Mouse (Mus musculus): Measurements from ENCODE around the gene Tmem184c. TPM values are rescaled to one million over a fixed set of nuclear protein-coding genes. Genes with fewer than 3 reads are reported as not detected.

The Tmem184c gene
- polyA plus RNA-seq, 1 experiment from 2014 or later = 24.6 TPM

DNA sequence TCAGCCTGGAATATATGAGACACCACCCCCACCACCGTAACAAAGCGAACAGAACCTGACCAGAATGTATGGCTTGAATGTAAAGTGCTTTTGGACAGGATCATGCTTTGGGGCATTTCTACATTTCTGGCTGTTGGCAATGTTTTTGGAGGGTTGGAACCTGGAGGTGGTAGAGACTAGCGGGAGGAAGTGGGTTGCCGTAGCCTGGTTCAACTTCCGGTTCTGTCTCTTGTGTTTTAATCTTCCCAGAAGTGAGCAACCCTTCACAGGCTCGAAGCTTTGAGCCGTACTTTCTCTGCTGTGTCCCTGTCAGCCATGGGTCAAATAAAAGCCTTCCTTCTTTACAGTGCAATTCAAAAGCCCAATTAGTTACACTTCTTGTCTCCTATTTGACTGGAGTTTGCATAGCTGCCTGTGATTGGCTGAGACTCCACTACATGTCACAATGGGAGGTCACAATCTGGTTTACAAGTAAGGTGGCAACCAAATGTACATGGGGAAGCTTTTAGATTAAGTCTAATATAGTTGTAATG, 13.2 kb upstream of the Tmem184c start:
- ATAC-seq (ENCODE audit: insufficient number of reproducible peaks, low FRiP score) = no peak
- 83% methylated on average over 7 of the region's 7 CpGs for WGBS
- H3K4me3 ChIP-seq = no peak overlapping the region

DNA sequence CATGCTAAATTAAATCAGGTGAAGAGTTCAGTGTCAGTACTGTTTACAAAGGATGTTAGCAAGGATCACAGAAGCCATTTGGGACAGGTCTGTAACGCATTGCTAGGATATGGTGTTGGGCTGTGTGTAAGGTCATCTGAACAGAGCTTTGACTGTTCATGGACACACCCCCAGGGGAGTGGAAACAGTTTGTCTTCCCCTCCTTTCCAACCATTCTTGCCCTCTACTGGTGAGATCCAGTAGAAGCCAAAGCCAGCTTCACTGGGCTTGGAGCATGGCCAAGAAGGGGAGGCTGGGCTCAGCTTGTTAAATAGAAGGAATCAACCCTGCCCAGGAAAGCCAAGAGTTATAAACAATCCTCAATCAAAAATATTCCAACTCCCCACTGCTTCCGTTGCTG, 7.4 kb upstream of the Tmem184c start:
- Histone ChIP-seq H3K4me3 (no peak overlapping the region), H3K4me2 (no peak overlapping the region), H3K27me3 (replicated peaks) (peaks cover 4% of the 10 kb centered on the region; the same call in 1 of the 2 replicates), H3K9ac (no peak overlapping the region), H3K9me3 (replicated peaks) (no peaks in the 10 kb centered on the region), H3K4me1 (replicated peaks) (no peaks in the 10 kb centered on the region), H3K36me3 (no peaks in the 10 kb centered on the region), H3K27ac (ENCODE audit: poor library complexity, severe bottlenecking) (no peak overlapping the region)
- 55% methylated on average over 2 of the region's 2 CpGs for WGBS
- ATAC-seq (ENCODE audit: insufficient number of reproducible peaks, low FRiP score) = peak; percentile 51; the same call in 1 of the 2 replicates

More for the DNA sequence above, 13.2 kb upstream of the Tmem184c start:
- H3K27ac ChIP-seq (ENCODE audit: poor library complexity, severe bottlenecking) = no peak overlapping the region
- no peaks in the 10 kb centered on the region for H3K4me1 ChIP-seq (replicated peaks)
- H3K36me3 ChIP-seq = no peaks in the 10 kb centered on the region
- no peak overlapping the region for H3K4me2 ChIP-seq
- H3K9ac ChIP-seq = no peak overlapping the region
- H3K27me3 ChIP-seq (replicated peaks) = peaks cover 4% of the 10 kb centered on the region; the same call in 1 of the 2 replicates
- H3K9me3 ChIP-seq (replicated peaks) = no peaks in the 10 kb centered on the region

DNA sequence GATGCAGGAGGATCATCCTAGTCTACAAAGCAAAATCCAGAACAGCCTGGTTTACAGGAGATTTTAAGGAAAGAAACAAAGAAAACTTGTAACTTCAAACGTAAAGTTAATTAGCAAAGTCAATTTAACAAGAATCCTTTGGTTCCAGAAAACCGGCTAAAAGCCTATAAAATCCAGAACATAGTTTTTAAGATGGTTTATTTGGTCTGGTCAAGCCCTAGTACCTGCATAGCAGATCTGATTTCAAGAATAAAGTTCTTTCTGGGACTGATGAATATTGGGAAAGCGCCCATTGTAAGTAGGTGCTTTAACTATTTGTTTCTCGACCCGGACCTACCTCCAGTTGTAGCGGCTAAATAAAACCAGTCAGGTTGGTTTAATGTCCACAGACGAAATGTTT, 877 bp downstream of the Tmem184c start:
- Histone ChIP-seq H3K9me3 (replicated peaks) (no peaks in the 10 kb centered on the region), H3K4me1 (replicated peaks) (0 out of 2 replicates have a peak, but pooled peaks cover 5% of the 10 kb centered on the region), H3K9ac (peak overlapping the region; percentile 68; the same call in 1 of the 2 replicates), H3K27ac (ENCODE audit: poor library complexity, severe bottlenecking) (no peak overlapping the region), H3K4me2 (peak overlapping the region; percentile 84), H3K36me3 (peaks cover 6% of the 10 kb centered on the region; the same call in 1 of the 2 replicates), H3K27me3 (replicated peaks) (no peaks in the 10 kb centered on the region), H3K4me3 (peak overlapping the region; percentile 63)
- ATAC-seq (ENCODE audit: insufficient number of reproducible peaks, low FRiP score) = no peak
- 18% methylated on average over 7 of the region's 7 CpGs for WGBS

DNA sequence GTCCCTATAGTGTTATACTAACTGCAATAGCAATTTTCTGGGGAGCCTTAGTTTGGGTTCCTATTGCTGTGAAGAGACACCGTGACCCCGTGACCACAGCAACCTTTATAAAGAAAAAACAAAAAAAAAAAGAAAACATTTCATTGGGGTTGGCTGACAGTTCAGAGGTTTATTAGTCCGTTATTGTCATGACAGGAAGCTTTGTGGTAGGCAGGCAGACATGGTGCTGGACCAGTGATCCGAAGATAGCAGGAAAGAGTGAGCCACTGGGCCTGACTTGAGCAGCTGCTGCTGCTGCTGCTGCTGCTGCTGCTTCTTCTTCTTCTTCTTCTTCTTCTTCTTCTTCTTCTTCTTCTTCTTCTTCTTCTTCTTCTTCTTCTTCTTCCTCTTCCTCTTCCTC, 26.3 kb downstream of the Tmem184c start:
- no peaks in the 10 kb centered on the region for H3K27me3 ChIP-seq (replicated peaks)
- no peaks in the 10 kb centered on the region for H3K4me1 ChIP-seq (replicated peaks)
- H3K9me3 ChIP-seq (replicated peaks) = no peaks in the 10 kb centered on the region
- no peak overlapping the region for H3K9ac ChIP-seq
- no peak overlapping the region for H3K4me3 ChIP-seq
- 82% methylated on average over 4 of the region's 4 CpGs for WGBS
- ATAC-seq (ENCODE audit: insufficient number of reproducible peaks, low FRiP score) = no peak
- H3K36me3 ChIP-seq = peaks cover 32% of the 10 kb centered on the region
- H3K4me2 ChIP-seq = no peak overlapping the region
- H3K27ac ChIP-seq (ENCODE audit: poor library complexity, severe bottlenecking) = no peak overlapping the region

DNA sequence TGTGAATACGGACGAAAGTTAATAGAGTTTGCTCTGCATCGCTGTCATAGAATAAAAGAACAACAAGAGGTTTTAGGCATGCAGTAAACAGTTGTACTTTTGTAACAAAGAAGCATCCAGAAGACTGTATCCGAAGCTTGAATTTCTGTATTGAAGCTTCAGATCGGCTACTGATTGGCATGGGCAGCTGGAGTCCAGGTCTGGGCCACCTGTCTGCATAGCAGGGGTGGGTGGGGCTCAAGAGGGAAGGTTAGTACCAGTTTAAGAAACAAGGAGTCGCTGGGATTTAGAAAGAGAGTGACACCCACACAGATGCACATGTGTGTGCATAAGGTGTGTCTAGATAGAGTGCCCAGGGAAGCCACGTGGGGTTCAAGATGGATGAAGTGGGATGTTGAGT, 32.8 kb downstream of the Tmem184c start:
- Histone ChIP-seq H3K9ac (no peak overlapping the region), H3K36me3 (peaks cover 58% of the 10 kb centered on the region), H3K27me3 (replicated peaks) (no peaks in the 10 kb centered on the region), H3K27ac (ENCODE audit: poor library complexity, severe bottlenecking) (no peak overlapping the region), H3K4me3 (no peak overlapping the region), H3K4me1 (replicated peaks) (peaks cover 5% of the 10 kb centered on the region), H3K9me3 (replicated peaks) (no peaks in the 10 kb centered on the region), H3K4me2 (no peak overlapping the region)
- WGBS = 92% methylated on average over 7 of the region's 7 CpGs
- no peak for ATAC-seq (ENCODE audit: insufficient number of reproducible peaks, low FRiP score)

DNA sequence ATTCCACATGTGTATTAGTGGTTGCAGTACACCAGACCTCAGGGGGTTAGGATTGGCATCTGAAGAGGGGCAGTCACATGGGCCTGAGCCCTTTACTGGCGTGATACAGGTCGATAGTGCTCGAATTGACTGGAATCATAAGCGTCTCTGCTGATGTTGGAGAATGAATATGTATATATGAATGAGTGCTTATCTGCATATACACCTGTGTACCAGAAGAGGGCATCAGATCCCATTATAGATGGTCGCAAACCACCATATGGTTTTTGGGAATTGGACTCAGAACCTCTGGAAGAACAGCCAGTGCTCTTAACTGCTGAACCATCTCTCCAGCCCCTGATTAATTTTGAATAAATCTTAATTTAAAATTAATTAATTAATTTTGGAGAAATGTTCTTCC, 36.3 kb downstream of the Tmem184c start:
- H3K36me3 ChIP-seq = peaks cover 47% of the 10 kb centered on the region
- H3K4me1 ChIP-seq (replicated peaks) = peaks cover 5% of the 10 kb centered on the region
- H3K4me3 ChIP-seq = no peak overlapping the region
- H3K27ac ChIP-seq (ENCODE audit: poor library complexity, severe bottlenecking) = no peak overlapping the region
- ATAC-seq (ENCODE audit: insufficient number of reproducible peaks, low FRiP score) = no peak
- no peak overlapping the region for H3K9ac ChIP-seq
- WGBS = 81% methylated on average over 5 of the region's 5 CpGs
- H3K4me2 ChIP-seq = no peak overlapping the region
- no peaks in the 10 kb centered on the region for H3K9me3 ChIP-seq (replicated peaks)
- no peaks in the 10 kb centered on the region for H3K27me3 ChIP-seq (replicated peaks)

DNA sequence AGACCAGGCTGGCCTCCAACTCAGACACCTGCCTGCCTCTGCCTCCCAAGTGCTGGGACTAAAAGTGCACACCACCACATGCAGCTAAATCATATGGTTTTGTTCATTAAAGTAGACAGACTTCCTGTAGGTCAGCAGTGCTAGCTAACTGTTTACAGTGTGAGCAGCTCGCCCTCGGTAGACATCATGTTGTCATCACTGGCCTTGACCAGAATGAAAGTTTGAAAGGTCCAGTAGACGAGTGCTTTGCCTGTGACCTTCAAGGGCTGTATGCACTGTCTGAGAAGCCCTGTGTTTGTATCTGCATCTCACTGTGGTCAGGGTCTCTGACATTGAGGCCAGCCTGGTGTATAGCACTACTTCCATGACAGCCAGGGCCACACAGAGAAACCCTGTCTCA, 49.1 kb downstream of the Tmem184c start:
- H3K27me3 ChIP-seq (replicated peaks) = no peaks in the 10 kb centered on the region
- no peaks in the 10 kb centered on the region for H3K9me3 ChIP-seq (replicated peaks)
- no peaks in the 10 kb centered on the region for H3K4me1 ChIP-seq (replicated peaks)
- ATAC-seq (ENCODE audit: insufficient number of reproducible peaks, low FRiP score) = no peak
- H3K36me3 ChIP-seq = peaks cover 80% of the 10 kb centered on the region
- H3K4me2 ChIP-seq = no peak overlapping the region
- H3K9ac ChIP-seq = no peak overlapping the region
- 82% methylated on average over 3 of the region's 3 CpGs for WGBS
- no peak overlapping the region for H3K27ac ChIP-seq (ENCODE audit: poor library complexity, severe bottlenecking)
- H3K4me3 ChIP-seq = no peak overlapping the region

DNA sequence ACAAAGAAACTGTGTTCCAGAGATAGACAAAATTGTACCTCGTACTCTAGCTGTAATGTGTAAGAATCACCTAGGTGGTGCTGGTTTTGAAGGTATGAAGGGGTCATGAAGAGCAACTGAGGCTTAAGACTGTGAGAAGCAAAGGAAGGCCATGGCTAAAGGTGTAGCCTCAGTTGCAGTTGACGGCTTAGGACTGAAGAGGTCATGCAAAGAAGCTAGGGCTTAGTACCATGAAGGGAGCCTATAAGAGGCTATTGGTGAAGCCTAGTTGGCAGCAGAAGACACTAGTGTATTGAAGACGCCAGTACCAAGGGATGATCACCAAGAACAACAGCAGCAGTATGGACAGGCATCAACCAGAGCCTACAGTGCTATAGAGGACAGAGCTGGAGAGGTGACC, 58.0 kb downstream of the Tmem184c start:
- Histone ChIP-seq H3K27me3 (replicated peaks) (no peaks in the 10 kb centered on the region), H3K4me3 (no peak overlapping the region), H3K4me2 (no peak overlapping the region), H3K4me1 (replicated peaks) (peaks cover 6% of the 10 kb centered on the region; the same call in 1 of the 2 replicates), H3K9me3 (replicated peaks) (no peaks in the 10 kb centered on the region), H3K27ac (ENCODE audit: poor library complexity, severe bottlenecking) (no peak overlapping the region), H3K9ac (no peak overlapping the region), H3K36me3 (peaks cover 55% of the 10 kb centered on the region)
- no peak for ATAC-seq (ENCODE audit: insufficient number of reproducible peaks, low FRiP score)
- WGBS = 94% methylated on average over 3 of the region's 3 CpGs

DNA sequence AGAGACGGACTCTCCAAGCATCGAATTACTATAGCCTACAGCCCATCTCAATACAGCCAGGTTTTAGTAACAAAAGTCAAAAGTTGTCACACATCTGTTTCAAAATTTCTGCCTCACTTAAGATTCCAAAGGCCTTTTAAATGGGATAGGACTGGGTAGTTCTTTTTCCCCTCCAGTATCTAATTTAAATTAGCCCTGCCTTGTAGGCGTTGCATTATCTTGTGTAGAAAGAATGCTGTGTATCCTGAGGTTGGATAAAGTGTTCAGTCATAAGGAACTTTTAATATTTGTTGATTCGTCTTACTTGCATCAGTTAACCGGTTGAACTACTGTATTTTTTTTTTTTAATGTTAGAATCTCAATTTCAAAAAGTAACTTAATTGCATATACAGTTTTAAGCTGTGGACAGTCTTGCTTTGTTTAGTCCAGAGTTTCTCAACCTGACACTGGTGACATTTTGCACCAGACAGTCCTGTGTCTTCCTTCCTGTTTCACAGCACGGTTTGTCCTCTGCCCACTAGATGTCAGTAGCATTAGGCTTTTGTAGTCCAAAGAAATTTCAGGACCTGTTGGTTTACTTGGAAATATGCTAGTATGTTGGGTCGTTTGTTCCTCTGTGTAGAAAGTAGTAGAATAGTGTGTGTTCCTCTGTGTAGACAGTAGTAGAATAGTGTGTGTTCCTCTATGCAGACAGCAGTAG, 60.5 kb downstream of the Tmem184c start:
- ATAC-seq (ENCODE audit: insufficient number of reproducible peaks, low FRiP score) = no peak
- H3K27ac ChIP-seq (ENCODE audit: poor library complexity, severe bottlenecking) = peak overlapping the region; percentile 88; the same call in 1 of the 2 replicates
- peaks cover 6% of the 10 kb centered on the region; the same call in 1 of the 2 replicates for H3K4me1 ChIP-seq (replicated peaks)
- H3K36me3 ChIP-seq = peaks cover 32% of the 10 kb centered on the region
- H3K9ac ChIP-seq = peak overlapping the region; percentile 97
- WGBS = 21% methylated on average over 7 of the region's 7 CpGs
- H3K9me3 ChIP-seq (replicated peaks) = no peaks in the 10 kb centered on the region
- peak overlapping the region; percentile 96 for H3K4me2 ChIP-seq
- H3K4me3 ChIP-seq = peak overlapping the region; percentile 84
- H3K27me3 ChIP-seq (replicated peaks) = no peaks in the 10 kb centered on the region

DNA sequence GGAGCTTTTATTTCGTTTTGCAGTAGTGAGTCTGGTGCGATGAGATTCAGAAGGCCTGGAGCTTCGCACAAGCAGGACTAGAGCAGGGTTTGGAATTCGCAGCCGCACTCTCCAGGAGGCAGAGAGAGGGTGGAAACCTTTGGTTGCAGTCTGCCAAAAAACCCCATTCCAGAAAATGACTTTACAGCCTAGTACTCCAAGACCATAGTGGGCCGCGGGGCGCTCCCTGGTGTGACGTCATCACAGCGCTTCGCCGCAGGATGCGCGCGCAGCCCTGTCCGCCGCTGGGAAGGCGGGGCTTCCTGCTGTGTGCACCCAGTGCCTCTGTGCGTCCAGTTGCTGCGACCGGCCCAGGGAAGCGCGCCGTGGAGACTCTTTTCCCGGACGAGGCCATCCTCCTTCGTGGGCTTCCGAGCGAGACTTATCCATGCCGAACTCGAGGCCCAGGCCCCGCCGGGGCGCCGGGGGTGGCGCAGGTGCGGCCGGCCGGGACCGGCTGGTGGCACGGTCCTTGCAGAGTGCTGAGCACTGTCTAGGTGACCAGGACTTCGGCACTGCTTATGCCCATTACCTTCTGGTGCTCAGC, 61.3 kb downstream of the Tmem184c start, which contains the start of gene Prmt9:
Gene Prmt9, plus strand, starts transcription at position 277 of the 586 bp plus-strand sequence.
- Histone ChIP-seq H3K27me3 (replicated peaks) (no peaks in the 10 kb centered on the region), H3K27ac (ENCODE audit: poor library complexity, severe bottlenecking) (peak within 1 kb of the TSS; percentile 88), H3K4me3 (peak within 1 kb of the TSS; percentile 84), H3K9ac (peak within 1 kb of the TSS; percentile 97), H3K4me2 (peak within 1 kb of the TSS; percentile 96), H3K9me3 (replicated peaks) (no peaks in the 10 kb centered on the region), H3K36me3 (peaks cover 27% of the 10 kb centered on the region), H3K4me1 (replicated peaks) (peaks cover 6% of the 10 kb centered on the region; the same call in 1 of the 2 replicates)
- ATAC-seq (ENCODE audit: insufficient number of reproducible peaks, low FRiP score) = peak; percentile 98
- 4% methylated on average over 42 of the region's 42 CpGs for WGBS

Data from heart, embryonic 12.5 days (tissue).